Mouse (Mus musculus): Measurements from ENCODE around the gene 1700008P02Rik.
"Not testable (repeated sequence)": the region's sequence is repeated elsewhere in the genome, so short reads cannot be mapped to it uniquely, and the experiment has no call there.

1700008P02Rik gene

DNA sequence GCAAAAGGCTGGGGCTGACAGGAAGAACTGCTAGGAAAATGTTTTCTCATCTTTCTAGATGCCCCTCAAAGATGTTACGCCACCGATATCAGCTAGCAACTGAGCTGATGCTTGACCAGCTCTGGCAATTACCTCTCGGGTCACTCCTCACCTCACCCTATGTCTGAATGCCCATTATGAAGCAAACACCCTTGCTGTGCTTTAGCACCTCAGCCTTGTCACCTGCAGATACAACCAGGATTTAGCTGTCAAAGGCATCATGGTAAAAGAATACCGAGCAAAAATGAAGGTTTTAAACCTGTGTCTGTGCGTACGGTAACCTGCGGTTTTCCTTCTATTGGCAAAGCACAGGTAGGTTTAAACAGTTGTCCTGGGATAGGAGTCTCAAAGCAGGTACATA is at the start of gene 1700008P02Rik:
Gene 1700008P02Rik, minus strand, starts transcription at position 101 of the 400 bp plus-strand sequence.
- DNase-seq (ENCODE audit: low spot score) = no peak

DNA sequence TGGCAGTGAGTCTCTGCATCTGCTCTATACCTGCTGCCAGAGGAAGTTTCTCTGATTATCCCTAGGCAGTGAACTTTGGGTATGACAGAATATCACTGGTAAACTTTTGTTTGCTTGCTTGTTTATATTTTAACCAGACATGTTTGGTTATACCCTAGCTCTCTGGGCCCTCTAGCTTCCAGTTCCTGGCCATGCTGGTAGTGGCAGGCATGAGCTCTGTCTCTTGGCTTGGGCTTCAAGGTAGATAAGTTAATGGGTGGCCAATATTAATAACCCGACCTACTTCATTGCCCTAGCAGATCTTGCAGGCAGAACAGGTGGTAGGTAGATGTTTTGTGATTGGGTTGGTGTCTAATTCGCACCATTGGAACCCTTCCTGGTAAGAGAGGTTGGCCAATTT is 29.2 kb upstream of the 1700008P02Rik start:
- DNase-seq (ENCODE audit: low spot score) = no peak

DNA sequence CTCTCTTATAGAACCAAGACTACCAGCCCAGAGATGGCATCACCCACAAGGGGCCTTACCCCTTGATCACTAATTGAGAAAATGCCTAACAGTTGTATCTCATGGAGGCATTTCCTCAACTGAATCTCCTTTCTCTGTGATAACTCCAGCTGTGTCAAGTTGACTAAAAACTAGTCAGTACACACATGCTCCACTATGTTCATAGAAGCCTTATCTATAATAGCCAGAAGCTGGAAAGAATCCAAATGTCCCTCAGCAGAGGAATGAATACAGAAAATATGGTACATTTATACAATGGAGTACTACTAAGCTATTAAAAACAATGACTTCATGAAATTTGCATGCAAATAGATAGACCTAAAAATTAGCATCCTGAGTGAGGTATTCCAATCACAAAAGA is 17.9 kb upstream of the 1700008P02Rik start:
- DNase-seq (ENCODE audit: low spot score) = not testable (repeated sequence)

DNA sequence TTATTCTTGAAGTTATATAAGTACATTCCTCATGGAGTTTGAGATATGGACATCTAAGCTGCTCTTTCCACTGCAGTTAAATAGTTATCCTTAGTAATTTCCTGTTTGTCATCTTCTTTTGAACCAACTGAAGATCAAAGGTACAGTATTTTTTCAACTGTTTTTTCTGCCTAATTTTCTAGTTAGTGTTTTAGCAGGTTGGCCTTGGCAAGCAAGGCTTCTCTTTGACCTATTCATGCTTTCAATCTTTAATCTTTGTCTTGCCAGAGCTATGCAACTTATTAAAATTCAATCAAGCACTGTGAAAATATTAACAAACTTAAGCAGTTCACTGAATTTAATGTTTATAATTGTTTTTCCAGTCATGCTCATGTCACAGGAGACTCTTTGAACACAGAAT is 14.0 kb upstream of the 1700008P02Rik start:
- DNase-seq (ENCODE audit: low spot score) = no peak

DNA sequence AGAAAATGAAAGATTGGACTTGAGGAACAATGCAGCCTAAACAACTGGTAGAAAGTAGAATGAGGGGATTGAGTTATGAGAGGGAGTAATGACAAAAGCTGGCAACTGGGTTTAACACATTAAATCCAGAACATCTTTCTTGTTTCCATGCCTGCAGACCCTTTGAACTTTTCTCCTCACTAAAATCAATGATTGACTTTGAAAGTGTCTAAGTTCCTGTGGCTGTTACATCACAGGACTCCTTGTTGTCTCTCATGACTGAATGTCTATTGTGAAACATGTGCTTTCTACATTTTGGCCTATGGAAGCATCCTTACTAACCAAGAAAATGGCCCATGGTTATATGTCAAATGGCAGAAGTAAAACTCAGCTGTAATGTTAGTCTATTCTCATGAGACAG is 2.4 kb downstream of the 1700008P02Rik start:
- no peak for DNase-seq (ENCODE audit: low spot score)

All from testis, postnatal 10 days (tissue).